30 mouse cellular contexts compared by ENCODE assay signal in genomic region chr7:8357879-8358278, GRCm38 (mm10). TPM values are rescaled to one million over a fixed set of nuclear protein-coding genes. Genes with fewer than 3 reads are reported as not detected.
DNase-seq lines count a peak whose midpoint lies in the region; TF ChIP-seq lines count a peak whose summit lies in the region.
"Not testable (repeated sequence)": the region's sequence is repeated elsewhere in the genome, so short reads cannot be mapped to it uniquely, and the experiment has no call there.
"Had no signal": no experiment of that assay in that cellular context is flagged by ENCODE, and none has a peak within 500 bp of the region (broad histone marks: within the 10 kb centered on the region; RNA-seq: fewer than 3 reads in every experiment).

No protein-coding gene starts in this region.

- not testable (repeated sequence) for H3K4me3 ChIP-seq in kidney, adult 2 months (ENCODE audit: insufficient read depth, low read depth, low read length)

- not testable (repeated sequence) for H3K27me3 ChIP-seq in kidney, adult 2 months (replicated peaks; ENCODE audit: control insufficient read depth, insufficient read depth, low read length)

- WGBS in kidney, adult 2 months: 88% methylated on average over 11 of the region's 11 CpGs

- H3K4me1 ChIP-seq in kidney, adult 2 months (ENCODE audit: control insufficient read depth, insufficient read depth, low read length): not testable (repeated sequence)

- H3K36me3 ChIP-seq in kidney, adult 2 months (ENCODE audit: control insufficient read depth, insufficient read depth, low read length): not testable (repeated sequence)

- TF ChIP-seq POLR2A in kidney, adult 2 months (IDR thresholded peaks at IDR 0.05; ENCODE audit: low read depth, low read length): not testable (repeated sequence)

- TF ChIP-seq CTCF in kidney, adult 2 months (conservative IDR thresholded peaks at IDR 0.05; ENCODE audit: insufficient read depth, insufficient read length, low read depth, low read length): not testable (repeated sequence)

- H3K27ac ChIP-seq in kidney, adult 2 months (ENCODE audit: insufficient read depth, low read depth, low read length): not testable (repeated sequence)

- DNase-seq in CD4-positive helper T cell, adult 2 months (ENCODE audit: low read depth, low spot score): peak; percentile 0
- peak; percentile 41 for DNase-seq in ZHBTc4 (ENCODE audit: low read depth, low spot score)
- peak; percentile 5 for DNase-seq in adrenal gland, postnatal 10 days
- DNase-seq in cerebellum, postnatal 36 days: peak; percentile 1
- peak; percentile 5 for DNase-seq in kidney, adult 2 months
- peak; percentile 13 to 18 for DNase-seq in kidney, postnatal 36 days
- DNase-seq in testis, postnatal 10 days (ENCODE audit: low spot score): peak; percentile 42

RNA-seq across cellular contexts. Expression of gene Vmn2r44, which starts 25.3 kb away (rescaled TPM):
- not detected for total RNA-seq in adrenal gland, postnatal 10 days (2021)
- polyA plus RNA-seq in kidney, adult 2 months (2012; rRNA removed): not detected in 2 replicates
- total RNA-seq: adrenal gland, postnatal 4 days; gastrocnemius, postnatal 10 days; granulocyte monocyte progenitor cell, adult 5-6 weeks; heart, postnatal 36 days; left cerebral cortex, postnatal 10 days; monocyte, adult 5-6 weeks had no signal
- polyA plus RNA-seq: CD4-positive, CD25-positive, alpha-beta regulatory T cell, adult 4 months; cerebellum, adult 2 months; embryonic facial prominence, embryonic 11.5 days; forebrain, embryonic 13.5 days; heart, embryonic 11.5 days; heart, embryonic 16.5 days; hindbrain, embryonic 13.5 days; intestine, embryonic 16.5 days; kidney, embryonic 14.5 days; limb, embryonic 10.5 days; limb, embryonic 15.5 days; liver, embryonic 13.5 days; lung, postnatal 0 days; midbrain, embryonic 14.5 days; neural tube, embryonic 14.5 days; stomach, embryonic 14.5 days; testis, adult 2 months had no signal
